Mouse (Mus musculus) heart, postnatal 0 days (tissue): ENCODE measurements around the gene Col4a2.

Source experiments
- CTCF ChIP-seq: IDR thresholded peaks from 2 replicates; pipeline ENCODE4 v1.5.1; 2016; ENCODE audit warnings: antibody characterized with exemption, control low read depth, low read depth
- EP300 ChIP-seq: IDR thresholded peaks from 2 replicates; pipeline ENCODE4 v1.6.1; 2016; ENCODE audit warnings: antibody characterized with exemption, low read depth

GRCm38 (mm10) chr8:11371347-11371746 is 58.7 kb downstream of the Col4a2 start:
- TF ChIP-seq EP300 (no peak), CTCF (no peak)
